Mouse (Mus musculus) cerebellum, adult 2 months (tissue): ENCODE measurements around the gene Pak6.

Experiments
- CTCF ChIP-seq: fragments of 200-500 bp; IDR thresholded peaks from 2 replicates; pipeline ENCODE4 v1.5.1; 2011; ENCODE audit warnings: low read depth, mild to moderate bottlenecking, control low read depth, low read length, moderate library complexity, borderline replicate concordance; ENCODE audit not compliant: insufficient read depth
- POLR2A ChIP-seq: fragments of 200-500 bp; IDR thresholded peaks from 2 replicates; pipeline ENCODE4 v1.6.1; 2011; ENCODE audit warnings: low read length, control low read depth, borderline replicate concordance; ENCODE audit not compliant: insufficient read depth

DNA sequence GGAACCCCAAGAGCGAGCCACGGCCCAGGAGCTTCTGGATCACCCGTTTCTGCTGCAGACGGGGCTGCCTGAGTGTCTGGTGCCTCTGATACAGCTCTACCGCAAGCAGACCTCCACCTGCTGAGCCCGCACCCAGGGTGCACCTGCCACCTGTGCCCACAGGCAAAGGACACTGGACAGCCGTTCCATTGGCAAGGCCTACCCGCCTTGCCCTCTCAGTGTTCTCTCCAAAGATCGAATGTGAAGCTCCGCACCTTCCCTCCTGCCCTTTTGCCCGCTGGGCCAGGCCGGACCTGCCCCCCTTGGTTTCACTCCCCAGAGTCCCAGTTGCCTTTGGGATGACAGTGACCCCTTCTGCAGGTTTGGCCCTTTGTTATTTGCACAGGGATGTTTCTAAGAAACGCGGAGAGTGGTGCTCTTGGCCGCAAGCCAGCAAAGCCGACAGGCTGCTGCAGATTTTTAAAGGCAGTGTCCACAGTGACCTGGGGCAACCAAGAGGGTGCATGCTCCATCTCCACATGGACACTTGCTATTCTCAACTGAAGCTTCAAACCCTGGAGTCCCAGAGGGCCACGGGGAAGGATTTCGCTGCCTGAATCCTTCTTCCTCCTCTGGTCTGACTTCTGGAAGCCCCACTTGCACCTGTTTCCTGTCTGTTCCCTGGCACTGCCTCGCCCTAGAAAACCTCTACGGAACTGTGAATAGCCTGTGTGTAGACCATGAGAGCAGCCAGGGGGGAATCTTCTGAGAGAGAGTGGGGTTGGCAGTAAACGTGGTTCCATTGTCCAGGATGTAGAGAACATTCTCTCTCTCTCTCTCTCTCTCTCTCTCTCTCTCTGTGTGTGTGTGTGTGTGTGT lies 33.6 kb downstream of the Pak6 start:
- no peak for TF ChIP-seq CTCF
- TF ChIP-seq POLR2A, result no peak
